Mouse (Mus musculus): Measurements from ENCODE around the gene Scgb2b18.
"Not testable (repeated sequence)": the region's sequence is repeated elsewhere in the genome, so short reads cannot be mapped to it uniquely, and the experiment has no call there.

Gene Scgb2b18

DNA sequence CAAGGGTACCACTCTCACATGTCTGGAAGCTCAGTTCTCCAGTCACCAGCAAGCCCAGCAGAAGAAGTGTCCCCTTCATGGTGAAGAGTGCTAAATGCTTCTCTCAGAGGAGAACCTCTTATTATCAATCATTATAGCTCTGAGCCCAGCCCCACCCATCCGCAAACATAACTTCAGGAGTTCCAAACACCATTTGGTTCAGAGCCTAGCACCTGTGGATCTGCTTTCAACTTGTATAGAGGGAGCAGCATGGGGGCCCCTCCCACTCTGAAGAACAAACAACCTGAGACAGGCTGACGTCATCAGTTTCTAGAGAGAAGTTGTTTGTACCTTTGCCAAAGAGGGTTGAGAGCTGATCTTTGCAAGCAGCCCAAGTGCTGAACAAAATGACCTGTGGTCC lies at the start of gene Scgb2b18:
Scgb2b18 (minus strand) TSS at position 101 of the 400 bp plus-strand sequence.
- DNase-seq = not testable (repeated sequence)

DNA sequence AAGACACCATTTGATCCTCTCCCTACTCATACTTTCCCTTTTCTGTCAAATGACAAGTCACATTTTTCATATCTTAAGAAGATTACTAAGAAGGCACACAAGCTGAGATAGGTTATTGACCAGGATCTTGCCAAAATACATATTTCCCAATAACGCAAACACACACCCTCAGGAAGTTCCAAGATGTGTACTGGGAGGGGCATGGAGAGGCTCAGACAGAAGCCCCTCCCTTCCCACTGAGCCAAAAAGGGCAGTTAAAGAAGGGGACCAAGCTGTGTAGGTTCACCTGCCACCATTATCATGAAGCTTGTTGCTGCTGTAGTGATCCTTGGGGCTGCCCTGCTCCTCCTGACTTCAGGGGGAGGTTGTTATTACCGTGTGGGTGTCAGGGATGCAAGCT lies 11.6 kb upstream of the Scgb2b18 start, which contains the start of gene Scgb1b18:
Scgb1b18 (plus strand) TSS at position 301 of the 400 bp plus-strand sequence.
- DNase-seq = not testable (repeated sequence)

All from thymus, postnatal 14 days (tissue).